Mouse (Mus musculus): ENCODE results near the gene Cdhr3.

- TF ChIP-seq EP300 (IDR thresholded peaks at IDR 0.05; ENCODE audit: low read depth): no peak
- no peak for TF ChIP-seq CTCF (IDR thresholded peaks at IDR 0.05; ENCODE audit: low read depth)
Measured at GRCm38 (mm10) chr12:33046434-33046833, 46.2 kb downstream of the Cdhr3 start.
